Mouse (Mus musculus): ENCODE results near the gene Akna. TPM values are rescaled to one million over a fixed set of nuclear protein-coding genes. Genes with fewer than 3 reads are reported as not detected.
A peak's percentile ranks its signal among the peaks of the same experiment; 100 is the strongest.

Gene Akna
- total and polyA plus RNA-seq, 2 experiments from 2014 or later: 3.2 to 8.1 TPM

GRCm38 (mm10) chr4:63410583-63410934 lies 7.4 kb upstream of the Akna start:
- Histone ChIP-seq H3K9ac (replicated peaks; ENCODE audit: low read length) (peak overlapping the region; percentile 44), H3K27ac (peak overlapping the region; percentile 68; the same call in 1 of the 2 replicates), H3K27me3 (ENCODE audit: insufficient read depth, low read length) (no peaks in the 10 kb centered on the region), H3K4me3 (ENCODE audit: low read length) (peak overlapping the region; percentile 58), H3K4me2 (ENCODE audit: low read depth, low read length) (peak overlapping the region; percentile 96), H3K36me3 (ENCODE audit: insufficient read depth, low read length) (no peaks in the 10 kb centered on the region), H3K4me1 (ENCODE audit: insufficient read depth, low read length) (peaks cover 14% of the 10 kb centered on the region; the same call in 1 of the 2 replicates), H3K9me3 (ENCODE audit: low read length) (no peaks in the 10 kb centered on the region)
- DNase-seq (ENCODE audit: low spot score) (peak; percentile 97), ATAC-seq (peak; percentile 91)
- TF ChIP-seq CTCF (IDR thresholded peaks at IDR 0.05; ENCODE audit: low read depth): no peak
- WGBS: 0% methylated on average over 19 of the region's 19 CpGs

GRCm38 (mm10) chr4:63409908-63410582 lies 6.9 kb upstream of the Akna start:
- Histone ChIP-seq H3K4me1 (ENCODE audit: insufficient read depth, low read length) (peaks cover 19% of the 10 kb centered on the region), H3K27ac (peak overlapping the region; percentile 68), H3K27me3 (ENCODE audit: insufficient read depth, low read length) (no peaks in the 10 kb centered on the region), H3K4me3 (ENCODE audit: low read length) (peak overlapping the region; percentile 58), H3K9ac (replicated peaks; ENCODE audit: low read length) (peak overlapping the region; percentile 44), H3K36me3 (ENCODE audit: insufficient read depth, low read length) (no peaks in the 10 kb centered on the region), H3K9me3 (ENCODE audit: low read length) (no peaks in the 10 kb centered on the region), H3K4me2 (ENCODE audit: low read depth, low read length) (peak overlapping the region; percentile 96)
- ATAC-seq (peak; percentile 77), DNase-seq (ENCODE audit: low spot score) (peak; percentile 76)
- TF ChIP-seq CTCF (IDR thresholded peaks at IDR 0.05; ENCODE audit: low read depth): no peak; the same call in 1 of the 2 replicates
- WGBS: under 1% methylated on average over 39 of the region's 39 CpGs

- peak overlapping the region; percentile 44 for H3K9ac ChIP-seq (replicated peaks; ENCODE audit: low read length)
- H3K4me1 ChIP-seq (ENCODE audit: insufficient read depth, low read length): peaks cover 21% of the 10 kb centered on the region
- H3K9me3 ChIP-seq (ENCODE audit: low read length): no peaks in the 10 kb centered on the region
- ATAC-seq (no peak), DNase-seq (ENCODE audit: low spot score) (peak; percentile 48)
- no peaks in the 10 kb centered on the region for H3K27me3 ChIP-seq (ENCODE audit: insufficient read depth, low read length)
- H3K4me2 ChIP-seq (ENCODE audit: low read depth, low read length): peak overlapping the region; percentile 96
- H3K36me3 ChIP-seq (ENCODE audit: insufficient read depth, low read length): no peaks in the 10 kb centered on the region
- no peak for TF ChIP-seq CTCF (IDR thresholded peaks at IDR 0.05; ENCODE audit: low read depth)
- H3K4me3 ChIP-seq (ENCODE audit: low read length): peak overlapping the region; percentile 58
- peak overlapping the region; percentile 68 for H3K27ac ChIP-seq
- WGBS: 1% methylated on average over 18 of the region's 18 CpGs
These were observed 6.3 kb upstream of the Akna start for GRCm38 (mm10) chr4:63409317-63409907.

- DNase-seq (ENCODE audit: low spot score) (peak; percentile 74), ATAC-seq (peak; percentile 60)
- Histone ChIP-seq H3K9me3 (ENCODE audit: low read length) (no peaks in the 10 kb centered on the region), H3K27me3 (ENCODE audit: insufficient read depth, low read length) (no peaks in the 10 kb centered on the region), H3K4me1 (ENCODE audit: insufficient read depth, low read length) (peaks cover 25% of the 10 kb centered on the region), H3K4me3 (ENCODE audit: low read length) (0 out of 2 replicates have a peak overlapping the region, but pooled peaks have one; percentile 58), H3K9ac (replicated peaks; ENCODE audit: low read length) (no peak overlapping the region), H3K36me3 (ENCODE audit: insufficient read depth, low read length) (no peaks in the 10 kb centered on the region), H3K27ac (peak overlapping the region; percentile 68), H3K4me2 (ENCODE audit: low read depth, low read length) (peak overlapping the region; percentile 96)
- peak; percentile 91 for TF ChIP-seq CTCF (IDR thresholded peaks at IDR 0.05; ENCODE audit: low read depth)
- WGBS: 5% methylated on average over 8 of the region's 8 CpGs
These were observed 5.5 kb upstream of the Akna start for GRCm38 (mm10) chr4:63408649-63409048.

- Histone ChIP-seq H3K27me3 (ENCODE audit: insufficient read depth, low read length) (no peaks in the 10 kb centered on the region), H3K27ac (peak overlapping the region; percentile 68; the same call in 1 of the 2 replicates), H3K9me3 (ENCODE audit: low read length) (no peaks in the 10 kb centered on the region), H3K36me3 (ENCODE audit: insufficient read depth, low read length) (no peaks in the 10 kb centered on the region), H3K9ac (replicated peaks; ENCODE audit: low read length) (no peak overlapping the region), H3K4me2 (ENCODE audit: low read depth, low read length) (peak overlapping the region; percentile 96), H3K4me1 (ENCODE audit: insufficient read depth, low read length) (peaks cover 29% of the 10 kb centered on the region), H3K4me3 (ENCODE audit: low read length) (0 out of 2 replicates have a peak overlapping the region, but pooled peaks have one; percentile 1)
- DNase-seq (ENCODE audit: low spot score) (peak; percentile 84), ATAC-seq (peak; percentile 19)
- WGBS: 30% methylated on average over 7 of the region's 7 CpGs
- no peak for TF ChIP-seq CTCF (IDR thresholded peaks at IDR 0.05; ENCODE audit: low read depth)
These were observed 5.1 kb upstream of the Akna start for GRCm38 (mm10) chr4:63408247-63408646.

GRCm38 (mm10) chr4:63405683-63406082 lies 2.5 kb upstream of the Akna start:
- H3K9ac ChIP-seq (replicated peaks; ENCODE audit: low read length): no peak overlapping the region
- peaks cover 31% of the 10 kb centered on the region for H3K4me1 ChIP-seq (ENCODE audit: insufficient read depth, low read length)
- no peak overlapping the region for H3K4me2 ChIP-seq (ENCODE audit: low read depth, low read length)
- no peak overlapping the region for H3K4me3 ChIP-seq (ENCODE audit: low read length)
- ATAC-seq: no peak
- no peaks in the 10 kb centered on the region for H3K9me3 ChIP-seq (ENCODE audit: low read length)
- H3K27ac ChIP-seq: no peak overlapping the region
- no peaks in the 10 kb centered on the region for H3K36me3 ChIP-seq (ENCODE audit: insufficient read depth, low read length)
- TF ChIP-seq CTCF (IDR thresholded peaks at IDR 0.05; ENCODE audit: low read depth): peak; percentile 7; the same call in 1 of the 2 replicates
- no peaks in the 10 kb centered on the region for H3K27me3 ChIP-seq (ENCODE audit: insufficient read depth, low read length)
- 56% methylated on average over 4 of the region's 4 CpGs for WGBS
- no peak for DNase-seq (ENCODE audit: low spot score)

All from hindbrain, postnatal 0 days (tissue).